Mouse (Mus musculus) T-helper 2 cell (primary cell): ENCODE measurements around the gene Gm7942.
"Not testable (repeated sequence)": the region's sequence is repeated elsewhere in the genome, so short reads cannot be mapped to it uniquely, and the experiment has no call there.

Experiments
- in situ Hi-C: fragments of 300-600 bp; cut with MboI, MseI; formaldehyde crosslinking; loops from one replicate; pipeline ENCODE4 v1.15.1; 2025; ENCODE audit warnings: high pct_unique_total_duplicates

Gm7942 gene

DNA sequence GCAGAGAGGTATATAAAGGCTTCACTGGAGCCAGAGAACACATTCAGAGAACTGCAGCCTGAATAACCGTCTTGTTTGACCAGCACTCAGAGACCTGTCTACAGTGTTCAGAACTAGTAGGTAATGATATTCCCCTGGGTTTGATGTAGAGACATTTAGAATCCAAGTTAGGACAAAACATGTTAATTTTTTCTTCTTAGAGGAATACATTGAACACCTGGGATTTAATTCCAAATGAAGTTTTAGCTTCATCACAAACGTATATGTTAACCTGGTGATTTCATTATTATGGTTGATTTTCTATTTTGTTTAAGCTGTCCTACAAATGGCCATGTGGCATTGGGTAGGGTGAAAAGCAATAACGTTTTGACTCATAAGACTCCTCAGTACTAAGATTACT lies at the start of gene Gm7942:
Gene Gm7942 (plus strand): TSS at position 301 of the 400 bp plus-strand sequence.
- in situ Hi-C loops, result not testable (repeated sequence)
